23 mouse cellular contexts compared by ENCODE assay signal in the genomic region with DNA sequence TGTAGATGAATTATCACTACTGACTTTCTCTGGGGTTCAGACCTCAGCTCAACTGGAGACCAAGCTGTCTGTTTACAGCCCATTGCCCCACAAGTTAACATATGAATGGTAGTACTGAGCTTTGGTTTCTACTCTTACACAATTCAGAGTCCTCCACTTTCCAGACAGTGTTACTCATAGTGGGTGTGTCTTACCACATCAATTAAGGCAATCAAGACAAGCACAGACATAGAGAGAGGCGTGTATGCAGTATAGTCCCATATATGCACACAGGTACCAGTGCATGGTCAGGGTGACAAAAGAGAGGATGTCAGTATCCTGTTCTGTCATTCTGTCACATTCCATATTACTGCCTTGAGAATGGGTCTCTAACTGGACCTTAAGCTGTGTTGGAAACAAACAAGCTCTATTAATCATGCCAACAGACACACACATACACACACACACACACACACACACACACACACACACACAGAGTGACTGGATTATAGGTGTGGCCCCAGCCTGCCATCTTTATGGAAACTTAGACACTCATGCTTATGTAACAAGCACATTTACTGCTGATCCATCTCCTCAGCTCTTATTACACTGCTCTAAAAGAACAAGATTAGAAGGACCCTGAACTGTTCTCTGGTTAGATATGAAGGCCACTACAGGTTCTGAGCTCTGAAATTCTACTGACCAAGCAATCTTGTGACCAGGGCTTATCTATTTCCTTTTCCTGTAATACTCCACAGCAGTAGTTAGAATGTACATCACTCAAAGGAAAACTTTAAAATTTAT.
"Had no signal": no experiment of that assay in that cellular context is flagged by ENCODE, and none has a peak within 500 bp of the region (broad histone marks: within the 10 kb centered on the region; RNA-seq: fewer than 3 reads in every experiment).

No protein-coding gene starts in this region.

- ATAC-seq: midbrain, embryonic 13.5 days; midbrain, embryonic 16.5 days had no signal

- DNase-seq: kidney, adult 11 months; kidney, adult 8-10 months; kidney, postnatal 10 days; kidney, postnatal 36 days; left cerebral cortex, postnatal 4 days; lung, adult 18-20 months; lung, postnatal 10 days; lung, postnatal 36 days; retina, postnatal 1 day; right cerebral cortex, postnatal 25 days; spleen, adult 18-20 months; thymus, postnatal 25 days had no signal

- H3K27ac ChIP-seq: kidney, embryonic 15.5 days; limb, embryonic 12.5 days; limb, embryonic 15.5 days; liver, embryonic 14.5 days; lung, embryonic 15.5 days; midbrain, embryonic 10.5 days; midbrain, embryonic 13.5 days; neural tube, embryonic 12.5 days; neural tube, embryonic 15.5 days had no signal

- H3K4me3 ChIP-seq: kidney, embryonic 15.5 days; limb, embryonic 12.5 days; limb, embryonic 15.5 days; lung, embryonic 15.5 days; megakaryocyte, embryonic 14.5 days; midbrain, embryonic 10.5 days; midbrain, embryonic 13.5 days; neural tube, embryonic 12.5 days; neural tube, embryonic 15.5 days had no signal

- H3K27me3 ChIP-seq: kidney, embryonic 15.5 days; limb, embryonic 12.5 days; limb, embryonic 15.5 days; lung, embryonic 15.5 days; megakaryocyte, embryonic 14.5 days; midbrain, embryonic 13.5 days; neural tube, embryonic 12.5 days; neural tube, embryonic 15.5 days had no signal

- H3K36me3 ChIP-seq: kidney, embryonic 15.5 days; limb, embryonic 12.5 days; limb, embryonic 15.5 days; lung, embryonic 15.5 days; midbrain, embryonic 10.5 days; midbrain, embryonic 13.5 days; neural tube, embryonic 12.5 days; neural tube, embryonic 15.5 days had no signal

- H3K9me3 ChIP-seq: kidney, embryonic 15.5 days; limb, embryonic 12.5 days; limb, embryonic 15.5 days; lung, embryonic 15.5 days; megakaryocyte, embryonic 14.5 days; neural tube, embryonic 15.5 days had no signal

- H3K9ac ChIP-seq: kidney, embryonic 15.5 days; limb, embryonic 12.5 days; limb, embryonic 15.5 days; liver, embryonic 14.5 days; lung, embryonic 15.5 days; midbrain, embryonic 13.5 days; neural tube, embryonic 12.5 days; neural tube, embryonic 15.5 days had no signal

- H3K4me2 ChIP-seq: kidney, embryonic 15.5 days; limb, embryonic 12.5 days; limb, embryonic 15.5 days; lung, embryonic 15.5 days; midbrain, embryonic 13.5 days; neural tube, embryonic 12.5 days; neural tube, embryonic 15.5 days had no signal

- H3K4me1 ChIP-seq: kidney, embryonic 15.5 days; limb, embryonic 12.5 days; limb, embryonic 15.5 days; lung, embryonic 15.5 days; midbrain, embryonic 10.5 days; midbrain, embryonic 13.5 days; neural tube, embryonic 12.5 days; neural tube, embryonic 15.5 days had no signal
